Mouse (Mus musculus) cortical plate, adult 2 months (tissue): ENCODE measurements around the gene Klf12. TPM values are rescaled to one million over a fixed set of nuclear protein-coding genes. Genes with fewer than 3 reads are reported as not detected.
A peak's percentile ranks its signal among the peaks of the same experiment; 100 is the strongest.
"Not testable (repeated sequence)": the region's sequence is repeated elsewhere in the genome, so short reads cannot be mapped to it uniquely, and the experiment has no call there.

Experiments used
- H3K27ac ChIP-seq: fragments of 200-500 bp; 2 replicates; pipeline ENCODE4 v1.5.1; 2012; ENCODE audit warnings: low read length, control low read depth, inconsistent platforms; ENCODE audit not compliant: insufficient read depth
- H3K4me1 ChIP-seq: fragments of 200-500 bp; 2 replicates; pipeline ENCODE4 v1.6.1; 2011; ENCODE audit warnings: low read length; ENCODE audit not compliant: control insufficient read depth, insufficient read depth
- H3K4me3 ChIP-seq: fragments of 200-500 bp; 2 replicates; pipeline ENCODE4 v1.5.1; 2011; ENCODE audit warnings: mild to moderate bottlenecking, low read length, control low read depth; ENCODE audit not compliant: insufficient read depth
- CTCF ChIP-seq: fragments of 200-500 bp; IDR thresholded peaks from 2 replicates; pipeline ENCODE4 v1.5.1; 2011; ENCODE audit warnings: mild to moderate bottlenecking, control low read depth, low read length; ENCODE audit not compliant: insufficient read depth; ENCODE audit errors: extremely low read depth
- POLR2A ChIP-seq: fragments of 200-500 bp; IDR thresholded peaks from 2 replicates; pipeline ENCODE4 v1.6.1; 2011; ENCODE audit warnings: mild to moderate bottlenecking, low read length, control low read depth; ENCODE audit not compliant: insufficient read depth; ENCODE audit errors: extremely low read depth
- polyA plus RNA-seq: library from polyadenylated mRNA; depleted of rRNA; stranded (reverse); fragments of >200 nt; gene quantifications from 2 replicates; pipeline ENCODE4 v1.2.3, GENCODE M21; 2012

The Klf12 gene
- polyA plus RNA-seq, 1 experiment, result 19.5 TPM

DNA sequence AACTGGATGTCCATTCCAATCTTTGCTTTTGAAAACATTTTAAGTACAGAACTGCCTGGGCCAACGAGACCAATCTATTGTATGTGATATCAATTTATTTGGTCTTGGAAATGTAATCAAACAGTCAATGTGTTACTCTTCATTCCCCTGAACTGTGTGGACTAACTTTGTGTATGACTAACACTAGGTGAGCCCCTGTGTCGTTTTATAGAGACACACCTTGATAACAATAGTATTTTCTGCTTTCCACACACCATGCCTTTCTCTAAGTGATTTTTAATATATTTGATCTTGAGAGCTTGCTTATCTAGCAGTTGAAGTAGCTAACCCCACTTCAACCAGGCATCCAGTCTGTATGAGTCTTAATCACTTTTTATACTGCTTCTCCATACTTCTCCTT lies 398.0 kb downstream of the Klf12 start:
- Histone ChIP-seq H3K4me3 (no peak overlapping the region), H3K27ac (no peak overlapping the region), H3K4me1 (no peaks in the 10 kb centered on the region)
- TF ChIP-seq POLR2A, result no peak
- TF ChIP-seq CTCF, result no peak

DNA sequence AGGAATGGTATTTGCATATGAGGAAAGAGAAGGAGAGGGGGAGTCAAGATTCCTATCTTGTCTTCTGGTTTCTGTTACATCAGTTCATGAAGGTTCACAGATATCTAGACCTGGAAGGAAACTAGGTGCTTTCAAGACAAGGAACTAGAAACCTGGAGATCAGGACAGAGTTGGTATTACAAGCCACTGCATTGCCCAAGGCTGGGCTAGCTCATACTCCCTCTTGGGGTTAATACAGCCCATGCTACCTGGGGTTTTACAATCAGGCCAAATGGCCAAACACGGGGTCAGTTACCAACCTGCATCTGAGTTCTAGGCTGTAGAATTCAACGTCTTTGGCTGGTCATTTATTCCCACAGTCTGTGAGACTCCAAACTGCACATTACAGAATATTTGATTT lies 398.9 kb downstream of the Klf12 start:
- H3K4me3 ChIP-seq, result no peak overlapping the region
- no peaks in the 10 kb centered on the region for H3K4me1 ChIP-seq
- no peak for TF ChIP-seq CTCF
- no peak overlapping the region for H3K27ac ChIP-seq

DNA sequence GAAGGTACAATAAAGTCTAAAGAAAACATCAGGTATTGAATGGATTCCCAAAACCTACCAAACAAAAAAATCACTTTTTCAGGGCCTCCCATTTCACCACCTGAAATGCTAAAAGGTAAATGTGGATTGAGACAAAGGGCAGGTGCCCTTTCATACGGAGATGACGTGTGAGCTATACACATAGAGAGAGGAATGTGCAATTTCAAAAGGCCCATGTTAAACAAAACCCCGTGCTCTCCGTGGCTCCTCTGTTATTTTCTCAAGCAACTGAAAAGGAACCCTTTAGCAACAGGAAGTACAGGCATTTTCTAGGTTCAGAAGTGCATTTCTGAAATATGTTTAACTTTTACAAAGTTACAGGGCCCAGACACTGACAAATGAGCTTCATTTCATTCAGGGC lies 399.4 kb downstream of the Klf12 start:
- H3K4me3 ChIP-seq, result no peak overlapping the region
- TF ChIP-seq CTCF (no peak), POLR2A (no peak)

DNA sequence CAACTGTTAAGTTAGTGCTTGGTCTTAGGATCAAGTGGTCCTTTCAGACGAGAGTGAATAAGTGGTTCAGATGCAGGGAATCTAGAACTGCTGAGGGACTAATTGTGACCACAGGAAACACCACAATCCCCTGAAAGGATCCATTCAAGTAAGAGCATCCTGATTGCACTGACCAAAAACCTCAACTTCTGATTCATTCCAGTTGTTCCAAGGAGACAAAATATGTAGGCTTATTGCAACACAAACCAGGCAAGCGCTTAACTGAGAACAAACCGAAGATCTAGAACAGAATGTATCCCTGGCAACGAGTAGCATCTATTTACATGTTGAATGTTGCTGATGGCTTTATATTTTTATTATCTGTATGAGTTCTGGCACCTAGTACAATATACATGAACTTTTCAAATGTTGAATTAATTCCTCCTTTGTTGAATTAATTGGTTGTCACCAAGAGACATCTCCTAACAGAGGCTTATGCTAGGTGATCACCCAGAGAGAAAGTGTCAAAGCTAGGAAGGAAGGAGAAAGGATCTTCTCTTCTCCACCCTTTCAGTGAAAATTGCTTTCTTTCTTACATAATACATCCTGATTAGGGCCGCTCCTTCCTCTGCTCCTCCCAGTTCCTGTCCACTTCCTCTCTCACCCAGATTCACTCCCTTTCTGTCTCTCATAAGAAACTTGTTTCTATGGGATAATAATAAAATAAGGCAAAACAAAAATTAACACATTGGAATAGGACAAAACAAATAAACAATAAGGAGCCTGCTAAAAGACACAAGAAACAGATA lies 407.5 kb downstream of the Klf12 start:
- Histone ChIP-seq H3K4me3 (no peak overlapping the region), H3K4me1 (peaks cover 4% of the 10 kb centered on the region), H3K27ac (no peak overlapping the region)
- no peak for TF ChIP-seq CTCF
- TF ChIP-seq POLR2A, result no peak

More for the DNA sequence above, 399.4 kb downstream of the Klf12 start:
- H3K27ac ChIP-seq, result no peak overlapping the region
- H3K4me1 ChIP-seq, result no peaks in the 10 kb centered on the region

DNA sequence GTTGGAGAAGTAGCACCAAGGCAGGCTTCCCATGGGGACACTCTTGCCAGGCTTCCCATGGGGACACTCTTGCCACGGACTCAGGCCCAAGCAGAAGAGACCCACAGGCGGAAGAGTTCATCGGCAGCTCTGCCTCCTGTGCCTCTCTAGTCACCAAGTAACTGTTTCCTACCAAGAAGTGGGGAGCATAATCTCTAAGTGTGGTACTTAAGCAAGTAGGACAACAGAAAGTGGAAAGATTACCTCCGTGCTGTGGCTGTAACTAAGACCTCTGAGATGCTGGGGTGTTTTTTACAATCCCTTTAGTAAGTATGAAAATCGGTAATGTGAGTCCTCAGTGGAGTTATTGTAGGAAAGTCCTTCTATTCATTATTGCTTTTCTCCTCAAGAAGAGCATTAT lies 410.8 kb downstream of the Klf12 start:
- H3K27ac ChIP-seq, result no peak overlapping the region
- H3K4me3 ChIP-seq, result no peak overlapping the region
- peaks cover 4% of the 10 kb centered on the region for H3K4me1 ChIP-seq
- TF ChIP-seq CTCF (no peak), POLR2A (no peak)

DNA sequence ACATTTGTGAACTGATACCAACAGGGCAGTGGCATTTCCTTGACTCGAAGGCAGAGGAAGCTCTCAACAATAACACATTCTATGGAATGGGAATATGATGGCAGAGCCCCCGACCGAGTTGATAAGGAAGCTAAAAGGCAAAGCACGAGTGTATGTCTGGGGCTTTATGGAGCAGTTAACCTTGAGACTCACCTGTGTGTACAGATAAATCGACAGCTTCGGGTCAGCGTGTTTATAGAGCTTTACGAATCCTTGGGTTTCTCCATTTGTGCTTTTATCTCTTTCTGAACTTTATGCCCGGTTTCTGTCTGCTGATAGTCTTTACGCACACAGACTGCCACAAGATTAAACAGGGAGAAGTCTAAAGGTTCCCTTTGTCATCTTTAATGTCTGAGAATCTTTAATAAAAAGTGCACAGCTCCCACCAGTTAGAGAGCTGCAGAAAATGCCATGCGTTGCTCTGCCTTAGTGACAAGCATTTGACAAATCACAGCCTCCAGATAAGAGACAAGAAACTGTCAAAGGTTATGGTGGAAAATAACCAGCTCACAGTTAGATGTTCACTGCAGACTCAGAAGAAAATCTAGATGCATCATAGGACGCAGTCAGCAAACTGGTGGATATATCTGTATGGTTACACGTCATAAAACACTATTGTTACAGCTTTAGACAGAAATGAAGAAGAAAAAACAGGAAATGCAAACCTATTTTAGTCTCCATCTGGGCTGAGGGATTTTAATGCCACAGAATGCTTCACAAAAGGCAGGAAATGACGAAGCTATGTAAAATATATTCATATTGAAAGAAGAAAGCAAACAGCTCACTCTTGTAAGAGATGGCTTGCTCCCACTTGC lies 428.1 kb downstream of the Klf12 start:
- TF ChIP-seq CTCF (no peak), POLR2A (no peak)
- Histone ChIP-seq H3K27ac (peak overlapping the region; percentile 89), H3K4me3 (no peak overlapping the region), H3K4me1 (peaks cover 4% of the 10 kb centered on the region)

DNA sequence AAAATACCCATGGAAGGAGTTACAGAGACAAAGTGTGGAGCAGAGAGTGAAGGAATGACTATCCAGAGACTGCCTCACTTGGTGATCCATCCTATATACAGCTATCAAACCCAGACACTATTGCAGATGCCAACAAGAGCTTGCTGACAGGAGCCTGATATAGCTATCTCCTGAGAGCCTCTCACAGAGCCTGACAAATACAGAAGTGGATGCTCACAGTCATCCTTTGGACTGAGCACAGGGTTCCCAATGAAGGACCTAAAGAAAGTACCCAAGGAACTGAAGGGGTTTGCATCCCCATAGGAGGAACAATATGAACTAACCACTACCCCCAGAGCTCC lies 430.0 kb downstream of the Klf12 start:
- not testable (repeated sequence) for H3K27ac ChIP-seq, H3K4me1 ChIP-seq, H3K4me3 ChIP-seq

DNA sequence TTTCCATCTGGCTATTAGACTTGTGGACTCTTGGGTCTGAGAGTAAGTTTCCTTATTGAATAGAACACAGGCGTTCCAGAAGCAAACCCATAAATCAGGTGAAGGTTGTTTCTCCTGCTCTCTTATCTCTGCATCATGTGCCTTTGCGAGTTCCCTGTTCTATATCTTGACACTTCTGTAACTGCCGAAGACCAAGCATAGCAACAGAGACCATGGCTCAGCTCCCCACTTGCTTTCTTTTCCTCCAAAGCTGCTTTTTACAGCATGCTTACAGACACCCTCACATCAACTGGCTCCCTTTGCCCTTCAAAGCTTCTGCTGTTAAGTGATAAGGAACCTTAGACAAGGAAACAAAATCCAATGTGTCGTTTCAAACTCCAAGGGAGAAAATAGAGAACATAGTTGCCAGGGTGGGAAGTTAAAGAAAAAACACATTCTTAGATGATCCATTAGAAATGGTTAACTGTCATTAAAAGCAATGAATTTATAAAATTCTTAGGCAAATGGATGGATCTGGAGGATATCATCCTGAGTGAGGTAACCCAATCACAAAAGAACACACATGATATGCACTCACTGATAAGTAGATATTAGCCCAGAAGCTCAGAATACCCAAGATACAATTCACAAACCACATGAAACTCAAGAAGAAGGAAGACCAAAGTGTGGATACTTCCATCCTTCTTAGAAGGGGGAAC lies 430.6 kb downstream of the Klf12 start:
- H3K27ac ChIP-seq, H3K4me3 ChIP-seq, H3K4me1 ChIP-seq: not testable (repeated sequence)

DNA sequence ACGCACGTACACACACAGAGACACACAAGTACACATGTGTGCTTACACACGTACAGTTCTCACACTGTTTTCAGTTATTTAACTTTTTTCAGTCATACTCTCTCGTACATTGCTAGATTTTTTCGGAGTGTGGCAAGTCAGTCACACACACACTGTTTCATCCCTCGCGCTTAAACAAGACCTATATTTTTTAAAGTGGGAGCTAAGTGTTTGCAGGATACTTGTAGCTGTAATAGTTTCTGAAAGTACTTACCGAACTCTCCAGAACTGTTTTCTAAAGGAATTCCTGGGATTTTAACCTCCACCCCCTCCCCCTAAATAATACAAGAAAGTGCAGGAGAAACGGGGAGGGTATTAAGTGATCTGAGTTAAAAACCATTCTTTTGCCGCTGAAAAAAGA lies 434.1 kb downstream of the Klf12 start:
- H3K27ac ChIP-seq, result no peak overlapping the region
- no peak for TF ChIP-seq POLR2A
- no peak for TF ChIP-seq CTCF
- no peaks in the 10 kb centered on the region for H3K4me1 ChIP-seq
- no peak overlapping the region for H3K4me3 ChIP-seq

DNA sequence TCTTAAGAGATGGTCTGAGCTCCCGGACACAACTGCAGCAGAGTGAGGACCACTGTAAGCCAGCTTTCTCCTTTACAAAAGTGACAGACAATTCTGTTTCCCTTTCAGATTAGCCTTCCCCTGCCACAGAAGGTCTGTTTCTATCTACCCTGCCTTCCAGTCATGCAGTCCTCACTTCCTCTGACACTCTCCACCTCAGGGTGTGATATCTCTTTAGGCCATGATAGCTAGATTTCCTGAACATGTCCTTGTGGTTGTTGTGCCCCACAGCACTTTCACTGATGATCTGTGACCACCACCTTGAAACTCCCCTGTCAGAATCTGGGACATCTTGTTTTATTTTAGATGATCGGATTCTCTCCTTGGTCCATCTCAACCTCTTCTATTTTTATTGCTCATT lies 437.0 kb downstream of the Klf12 start:
- TF ChIP-seq CTCF (no peak), POLR2A (no peak)

More for the DNA sequence above, 437.0 kb downstream of the Klf12 start:
- no peak overlapping the region for H3K4me3 ChIP-seq
- no peaks in the 10 kb centered on the region for H3K4me1 ChIP-seq
- H3K27ac ChIP-seq, result no peak overlapping the region
